Mouse (Mus musculus): ENCODE measurements around the gene Golga4.

GRCm38 (mm10) chr9:118507552-118507951 is 1.5 kb downstream of the Golga4 start:
- TF ChIP-seq POLR2A (IDR thresholded peaks at IDR 0.05; ENCODE audit: borderline replicate concordance, control insufficient read depth, low read depth, low read length): no peak
- TF ChIP-seq CTCF (IDR thresholded peaks at IDR 0.05; ENCODE audit: control insufficient read depth, insufficient read depth, low read length): no peak
